Mouse (Mus musculus): ENCODE results near the gene Lrrc23.

GRCm38 (mm10) chr6:124820891-124821290 lies 41.4 kb upstream of the Lrrc23 start:
- TF ChIP-seq POLR2A (IDR thresholded peaks at IDR 0.05; ENCODE audit: low read depth, low read length), result no peak
- no peak for TF ChIP-seq CTCF (IDR thresholded peaks at IDR 0.05; ENCODE audit: extremely low read depth, insufficient read length, insufficient replicate concordance, low read depth, low read length)
